Mouse (Mus musculus) lung, embryonic 14.5 days (tissue): Measurements from ENCODE around the gene Gpt2. TPM values are rescaled to one million over a fixed set of nuclear protein-coding genes. Genes with fewer than 3 reads are reported as not detected.

Experiments used
- ATAC-seq: fragments of 200-750 bp; cut with Nextera tagmentation; 2 replicates; pipeline ENCODE4 v1.8.0; 2017; ENCODE audit warnings: mild to moderate bottlenecking, moderate TSS enrichment, moderate library complexity; ENCODE audit not compliant: insufficient read depth
- DNase-seq: peaks from one replicate; pipeline ENCODE4 v3.0.0-alpha.2; 2015
- H3K27ac ChIP-seq: fragments of 300-500 bp; sonication (generic); 2 replicates; pipeline ENCODE4 v1.5.1; 2014; ENCODE audit warnings: low read depth, mild to moderate bottlenecking, moderate library complexity
- H3K27me3 ChIP-seq: fragments of 300-500 bp; sonication (generic); 2 replicates; pipeline ENCODE4 v1.6.1; 2014; ENCODE audit warnings: low read length, control low read depth; ENCODE audit not compliant: insufficient read depth
- H3K36me3 ChIP-seq: fragments of 300-500 bp; sonication (generic); 2 replicates; pipeline ENCODE4 v1.6.1; 2014; ENCODE audit warnings: control low read depth; ENCODE audit not compliant: insufficient read depth
- H3K4me1 ChIP-seq: fragments of 300-500 bp; sonication (generic); 2 replicates; pipeline ENCODE4 v1.6.1; 2014; ENCODE audit warnings: antibody characterized with exemption, control low read depth; ENCODE audit not compliant: insufficient read depth
- H3K4me2 ChIP-seq: fragments of 300-500 bp; sonication (generic); 2 replicates; pipeline ENCODE4 v1.6.1; 2014; ENCODE audit warnings: mild to moderate bottlenecking
- H3K4me3 ChIP-seq: fragments of 300-500 bp; sonication (generic); 2 replicates; pipeline ENCODE4 v1.5.1; 2014; ENCODE audit warnings: low read depth, low read length
- H3K9ac ChIP-seq: fragments of 300-500 bp; sonication (generic); 2 replicates; pipeline ENCODE4 v1.6.1; 2014
- H3K9me3 ChIP-seq: fragments of 300-500 bp; sonication (generic); 2 replicates; pipeline ENCODE4 v1.6.1; 2016; ENCODE audit warnings: low read depth, low read length, control low read depth
- CTCF ChIP-seq: IDR thresholded peaks from 2 replicates; pipeline ENCODE4 v1.5.1; 2016; ENCODE audit warnings: antibody characterized with exemption, low read depth
- WGBS: fragments of 180-500 bp; shearing (Covaris S2); extraction: QIAGEN DNeasy Blood & Tissue Kit; methylation state at CpG from one replicate; pipeline ENCODE4 v1.1.7; 2014; 5-methylcytosine and 5-hydroxymethylcytosine counted together
- polyA plus RNA-seq: library from polyadenylated mRNA; unstranded; fragments of >200 nt; fragmentation: Nextera tagmentation; extraction: Ambion mirVana; gene quantifications from 2 replicates; pipeline ENCODE4 v1.2.1, GENCODE M21; 2014

The Gpt2 gene
- polyA plus RNA-seq, 1 experiment from 2014 or later, result 24.5 TPM

DNA sequence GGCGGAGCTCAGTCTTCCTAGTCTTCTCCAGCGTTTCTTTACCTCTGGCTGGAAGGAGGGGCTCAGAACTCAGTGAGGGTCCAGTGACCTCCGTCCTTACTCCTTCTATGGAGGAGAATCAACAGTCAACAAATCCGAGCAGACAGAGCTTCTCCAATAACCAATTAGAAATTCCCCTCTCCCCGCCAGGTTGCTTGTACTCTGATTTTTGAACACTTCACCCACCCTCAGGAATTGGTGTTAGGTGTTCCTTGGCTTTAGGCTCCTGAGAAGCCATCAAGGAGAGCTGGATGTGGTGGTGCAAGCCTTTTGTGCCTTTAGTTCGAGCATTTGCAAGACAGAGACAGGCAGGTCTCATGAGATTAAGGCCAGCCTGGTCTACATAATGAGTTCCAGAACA is 19.6 kb upstream of the Gpt2 start:
- Histone ChIP-seq H3K27me3 (no peaks in the 10 kb centered on the region), H3K9me3 (no peaks in the 10 kb centered on the region), H3K9ac (no peak overlapping the region), H3K4me3 (no peak overlapping the region), H3K36me3 (no peaks in the 10 kb centered on the region), H3K4me1 (no peaks in the 10 kb centered on the region), H3K4me2 (no peak overlapping the region), H3K27ac (no peak overlapping the region)
- 65% methylated on average over 6 of the region's 6 CpGs for WGBS
- ATAC-seq (no peak), DNase-seq (no peak)
- no peak for TF ChIP-seq CTCF

DNA sequence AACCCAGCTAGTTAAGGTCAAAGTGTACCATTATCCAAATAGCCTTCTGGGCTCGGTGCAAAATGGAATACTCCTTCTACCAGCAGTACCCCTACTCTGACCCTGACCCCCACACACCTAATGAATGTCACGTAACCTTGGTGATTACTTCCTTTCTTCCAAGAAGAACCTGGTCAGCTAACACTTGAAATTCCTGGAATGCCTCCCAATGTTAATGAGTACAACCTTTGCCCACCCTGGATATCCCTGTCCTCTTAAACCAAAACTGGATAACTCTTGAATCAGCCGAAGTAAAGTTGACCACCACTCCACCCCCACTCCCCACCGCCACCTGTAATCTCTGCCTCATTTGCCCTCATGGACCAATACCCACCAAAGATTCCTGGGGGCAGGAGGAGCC is 19.1 kb upstream of the Gpt2 start:
- Histone ChIP-seq H3K4me3 (no peak overlapping the region), H3K4me1 (no peaks in the 10 kb centered on the region), H3K9me3 (no peaks in the 10 kb centered on the region), H3K27ac (no peak overlapping the region), H3K36me3 (no peaks in the 10 kb centered on the region), H3K9ac (no peak overlapping the region), H3K4me2 (no peak overlapping the region), H3K27me3 (no peaks in the 10 kb centered on the region)
- DNase-seq (no peak), ATAC-seq (no peak)
- no peak for TF ChIP-seq CTCF
- 53% methylated on average over 4 of the region's 4 CpGs for WGBS

DNA sequence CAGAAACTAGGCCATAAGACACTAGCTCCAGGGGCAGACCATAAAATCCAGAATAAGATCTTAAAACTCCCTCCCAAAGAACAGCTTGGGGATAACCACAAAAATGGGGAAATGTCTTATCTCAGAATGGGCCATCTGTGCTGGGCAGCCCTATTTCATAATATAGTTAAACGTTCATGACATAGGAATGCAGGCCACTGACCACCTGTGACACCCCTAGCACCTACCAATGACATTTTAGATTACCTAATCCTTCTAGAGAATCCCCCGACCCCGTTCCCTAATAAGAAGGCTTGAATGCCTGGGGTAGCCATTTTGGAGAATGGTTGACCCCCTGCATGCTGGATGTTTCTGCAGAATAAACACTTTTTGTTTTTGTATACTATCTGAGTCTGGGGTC is 17.5 kb upstream of the Gpt2 start:
- no peaks in the 10 kb centered on the region for H3K4me1 ChIP-seq
- WGBS, result 86% methylated on average over 3 of the region's 3 CpGs
- TF ChIP-seq CTCF, result no peak
- DNase-seq, result no peak
- no peak overlapping the region for H3K27ac ChIP-seq
- H3K4me3 ChIP-seq, result no peak overlapping the region
- no peak for ATAC-seq
- H3K9ac ChIP-seq, result no peak overlapping the region
- no peaks in the 10 kb centered on the region for H3K27me3 ChIP-seq
- no peaks in the 10 kb centered on the region for H3K9me3 ChIP-seq
- H3K36me3 ChIP-seq, result no peaks in the 10 kb centered on the region
- H3K4me2 ChIP-seq, result no peak overlapping the region

DNA sequence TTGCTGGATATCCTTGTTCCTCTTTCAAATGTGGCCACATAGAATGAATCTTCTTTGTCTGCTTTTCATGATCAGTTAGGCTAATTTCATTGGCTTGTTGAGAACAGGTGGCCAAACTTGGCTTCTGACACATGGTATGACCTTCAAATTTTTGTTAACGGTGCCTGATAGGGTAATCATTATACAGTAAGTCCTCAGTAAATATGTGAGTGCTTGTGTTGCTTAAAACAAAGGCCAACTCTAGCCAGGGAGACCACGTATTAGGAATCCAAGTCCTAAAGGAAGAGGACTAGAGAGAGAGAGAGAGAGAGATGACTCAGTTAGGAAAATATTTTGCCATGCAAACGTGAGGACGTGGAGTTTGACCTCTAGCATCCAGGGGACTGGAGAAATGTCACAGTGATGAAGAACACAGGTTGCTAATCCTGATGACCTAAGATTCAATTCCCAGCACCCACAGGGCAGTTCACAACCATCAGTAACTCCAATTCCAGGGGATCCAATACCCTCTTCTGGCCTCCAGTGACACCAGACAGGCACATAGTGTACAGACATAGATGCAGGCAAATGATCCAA is 15.3 kb upstream of the Gpt2 start:
- H3K9me3 ChIP-seq, result no peaks in the 10 kb centered on the region
- WGBS, result 39% methylated on average over 4 of the region's 4 CpGs
- no peaks in the 10 kb centered on the region for H3K4me1 ChIP-seq
- no peaks in the 10 kb centered on the region for H3K27me3 ChIP-seq
- no peak for DNase-seq
- no peak for ATAC-seq
- H3K4me3 ChIP-seq, result no peak overlapping the region
- H3K9ac ChIP-seq, result no peak overlapping the region
- no peak overlapping the region for H3K27ac ChIP-seq
- no peak for TF ChIP-seq CTCF
- no peak overlapping the region for H3K4me2 ChIP-seq
- no peaks in the 10 kb centered on the region for H3K36me3 ChIP-seq

DNA sequence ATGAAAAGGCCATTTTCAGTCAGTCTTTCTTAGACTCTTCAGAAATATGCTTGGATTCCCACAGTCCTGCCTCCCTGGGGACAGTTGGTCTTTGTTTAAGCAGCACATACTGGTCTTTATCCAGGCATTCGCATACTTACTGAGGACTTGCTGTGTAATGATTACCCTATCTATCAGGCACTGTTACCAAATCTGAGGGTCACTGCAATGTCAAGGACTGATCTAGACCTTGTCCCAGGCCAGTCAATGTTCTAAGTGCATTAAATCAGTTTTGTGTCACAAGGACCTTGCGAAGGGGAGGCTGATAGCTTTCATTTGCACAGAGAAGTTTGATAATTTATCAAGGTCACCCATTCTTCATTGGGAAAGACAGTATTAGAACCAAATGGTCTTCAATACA is 14.0 kb upstream of the Gpt2 start:
- Histone ChIP-seq H3K27me3 (no peaks in the 10 kb centered on the region), H3K9me3 (no peaks in the 10 kb centered on the region), H3K27ac (no peak overlapping the region), H3K4me3 (no peak overlapping the region), H3K36me3 (no peaks in the 10 kb centered on the region), H3K4me2 (no peak overlapping the region), H3K9ac (no peak overlapping the region), H3K4me1 (no peaks in the 10 kb centered on the region; the same call in 1 of the 2 replicates)
- 76% methylated on average over 2 of the region's 2 CpGs for WGBS
- TF ChIP-seq CTCF, result no peak
- ATAC-seq (no peak), DNase-seq (no peak)

DNA sequence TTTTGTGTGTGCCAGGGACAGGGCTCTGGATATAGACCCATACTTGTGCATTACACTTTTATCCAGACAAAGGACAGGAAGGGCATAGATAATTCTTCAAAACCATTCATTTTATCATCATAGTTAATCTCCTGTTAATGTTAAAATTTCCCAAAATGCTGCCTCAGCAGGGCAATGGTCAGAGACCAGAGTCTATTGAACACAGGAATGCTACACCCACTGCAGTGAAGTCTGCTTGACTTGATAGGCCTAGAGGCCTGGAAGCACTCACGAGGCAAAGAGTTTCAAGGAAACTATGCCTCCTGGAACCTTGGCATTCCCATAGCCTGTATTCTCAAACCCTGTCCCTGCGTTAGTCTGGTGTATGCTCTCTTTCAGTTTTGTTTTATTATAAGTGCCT is 12.7 kb upstream of the Gpt2 start:
- no peak for DNase-seq
- Histone ChIP-seq H3K4me1 (no peaks in the 10 kb centered on the region; the same call in 1 of the 2 replicates), H3K4me3 (no peak overlapping the region), H3K9me3 (no peaks in the 10 kb centered on the region), H3K9ac (no peak overlapping the region), H3K36me3 (no peaks in the 10 kb centered on the region), H3K27me3 (no peaks in the 10 kb centered on the region), H3K27ac (no peak overlapping the region), H3K4me2 (no peak overlapping the region)
- WGBS, result 81% methylated on average over 2 of the region's 2 CpGs
- ATAC-seq, result no peak
- TF ChIP-seq CTCF, result no peak

DNA sequence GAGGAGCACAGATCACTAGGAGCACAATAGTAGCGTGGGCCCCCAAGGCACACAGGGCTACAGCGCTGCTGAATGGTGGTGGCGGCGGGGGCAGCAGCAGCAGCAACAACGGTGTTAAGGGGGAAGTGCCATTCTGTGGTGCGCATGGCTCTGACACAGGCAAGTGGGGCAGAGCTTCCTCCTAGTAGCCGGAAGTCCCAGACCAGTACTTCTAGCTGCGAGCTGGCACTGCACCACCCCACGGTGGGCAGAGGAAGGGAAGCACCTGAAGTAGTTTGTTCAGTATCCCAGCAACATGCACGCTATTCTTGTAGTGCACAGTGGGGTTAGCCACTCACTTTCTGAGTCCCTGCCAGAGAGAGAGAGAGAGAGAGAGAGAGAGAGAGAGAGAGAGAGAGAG is 10.5 kb upstream of the Gpt2 start:
- ATAC-seq, result peak; percentile 86
- Histone ChIP-seq H3K27ac (no peak overlapping the region), H3K9ac (no peak overlapping the region), H3K4me1 (no peaks in the 10 kb centered on the region; the same call in 1 of the 2 replicates), H3K27me3 (no peaks in the 10 kb centered on the region), H3K4me3 (no peak overlapping the region), H3K9me3 (no peaks in the 10 kb centered on the region), H3K36me3 (no peaks in the 10 kb centered on the region), H3K4me2 (peak overlapping the region; percentile 40)
- WGBS, result 18% methylated on average over 10 of the region's 10 CpGs
- TF ChIP-seq CTCF, result no peak; the same call in none of the 2 replicates
- peak; percentile 55 for DNase-seq

DNA sequence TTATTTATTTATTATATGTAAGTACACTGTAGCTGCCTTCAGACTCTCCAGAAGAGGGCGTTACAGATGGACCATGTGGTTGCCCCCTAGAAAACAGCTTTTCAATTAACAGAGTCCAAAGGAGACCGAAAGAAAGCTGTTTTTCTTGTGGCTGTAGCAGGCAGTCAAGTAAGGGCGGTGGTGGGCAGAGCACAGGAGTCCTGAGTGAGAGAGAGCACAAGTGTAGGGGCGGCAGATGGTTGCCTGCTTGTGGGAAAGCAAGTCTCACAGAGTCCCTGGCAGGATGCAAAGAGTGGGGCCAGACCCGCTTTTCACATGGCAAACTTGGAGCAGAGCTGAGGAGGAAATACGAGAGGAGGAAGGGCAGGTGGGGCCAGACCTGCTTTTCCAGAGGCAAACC is 9.9 kb upstream of the Gpt2 start:
- H3K36me3 ChIP-seq, result no peaks in the 10 kb centered on the region
- H3K9ac ChIP-seq, result no peak overlapping the region
- no peaks in the 10 kb centered on the region; the same call in 1 of the 2 replicates for H3K4me1 ChIP-seq
- TF ChIP-seq CTCF, result no peak
- H3K9me3 ChIP-seq, result no peaks in the 10 kb centered on the region
- DNase-seq (no peak), ATAC-seq (no peak)
- no peaks in the 10 kb centered on the region for H3K27me3 ChIP-seq
- no peak overlapping the region for H3K27ac ChIP-seq
- H3K4me2 ChIP-seq, result peak overlapping the region; percentile 40
- H3K4me3 ChIP-seq, result no peak overlapping the region
- WGBS, result 45% methylated on average over 6 of the region's 6 CpGs
